Mouse (Mus musculus): ENCODE measurements around the gene Dusp28.

The Dusp28 gene

GRCm38 (mm10) chr1:92906779-92907631, at the start of gene Dusp28:
TSS of gene Dusp28 (plus strand) at chr1:92906981.
- DNase-seq (ENCODE audit: low spot score in 2 of 2) = peak; percentile 88 to 90

- DNase-seq (ENCODE audit: low spot score in 2 of 2) = peak in 1 of 2 experiments; percentile 45
Measured at GRCm38 (mm10) chr1:92861503-92861902, 45.3 kb upstream of the Dusp28 start.

- no peak for DNase-seq (ENCODE audit: low spot score in 2 of 2)
Measured at GRCm38 (mm10) chr1:92863268-92863667, 43.5 kb upstream of the Dusp28 start.

GRCm38 (mm10) chr1:92866170-92866569, 40.6 kb upstream of the Dusp28 start:
- peak in 1 of 2 experiments; percentile 48 for DNase-seq (ENCODE audit: low spot score in 2 of 2)

- no peak for DNase-seq (ENCODE audit: low spot score in 2 of 2)
Measured at GRCm38 (mm10) chr1:92869985-92870384, 36.8 kb upstream of the Dusp28 start.

- DNase-seq (ENCODE audit: low spot score in 2 of 2) = no peak
Measured at GRCm38 (mm10) chr1:92872666-92873065, 34.1 kb upstream of the Dusp28 start.

GRCm38 (mm10) chr1:92874011-92874410, 32.8 kb upstream of the Dusp28 start:
- no peak for DNase-seq (ENCODE audit: low spot score in 2 of 2)

- no peak for DNase-seq (ENCODE audit: low spot score in 2 of 2)
Measured at GRCm38 (mm10) chr1:92875360-92876111, 31.2 kb upstream of the Dusp28 start.

GRCm38 (mm10) chr1:92877431-92877978, 29.3 kb upstream of the Dusp28 start:
- DNase-seq (ENCODE audit: low spot score in 2 of 2) = no peak

GRCm38 (mm10) chr1:92878066-92878741, 28.6 kb upstream of the Dusp28 start:
- no peak for DNase-seq (ENCODE audit: low spot score in 2 of 2)

GRCm38 (mm10) chr1:92879266-92879665, 27.5 kb upstream of the Dusp28 start:
- peak; percentile 58 to 72 for DNase-seq (ENCODE audit: low spot score in 2 of 2)

- DNase-seq (ENCODE audit: low spot score in 2 of 2) = no peak
Measured at GRCm38 (mm10) chr1:92880101-92880500, 26.7 kb upstream of the Dusp28 start.

- DNase-seq (ENCODE audit: low spot score in 2 of 2) = no peak
Measured at GRCm38 (mm10) chr1:92881982-92882381, 24.8 kb upstream of the Dusp28 start.

- DNase-seq (ENCODE audit: low spot score in 2 of 2) = no peak
Measured at GRCm38 (mm10) chr1:92888901-92889655, 17.7 kb upstream of the Dusp28 start.

- DNase-seq (ENCODE audit: low spot score in 2 of 2) = no peak
Measured at GRCm38 (mm10) chr1:92892791-92893190, 14.0 kb upstream of the Dusp28 start.

GRCm38 (mm10) chr1:92893896-92894295, 12.9 kb upstream of the Dusp28 start:
- no peak for DNase-seq (ENCODE audit: low spot score in 2 of 2)

- peak; percentile 88 to 89 for DNase-seq (ENCODE audit: low spot score in 2 of 2)
Measured at GRCm38 (mm10) chr1:92895089-92895488, 11.7 kb upstream of the Dusp28 start.

GRCm38 (mm10) chr1:92902786-92903185, 4.0 kb upstream of the Dusp28 start, which contains the start of gene Ankmy1:
TSS of gene Ankmy1 (minus strand) at chr1:92902906.
- peak; percentile 89 to 93 for DNase-seq (ENCODE audit: low spot score in 2 of 2)

GRCm38 (mm10) chr1:92903627-92904026, 3.2 kb upstream of the Dusp28 start:
- DNase-seq (ENCODE audit: low spot score in 2 of 2) = peak; percentile 26 to 43

- peak; percentile 25 to 37 for DNase-seq (ENCODE audit: low spot score in 2 of 2)
Measured at GRCm38 (mm10) chr1:92905703-92906310, 974 bp upstream of the Dusp28 start.

Measured in right cerebral cortex, postnatal 10 days (tissue).